Mouse (Mus musculus) liver, postnatal 0 days (tissue): ENCODE data around the gene Gm17657. TPM values are rescaled to one million over a fixed set of nuclear protein-coding genes. Genes with fewer than 3 reads are reported as not detected.
"Not testable (repeated sequence)": the region's sequence is repeated elsewhere in the genome, so short reads cannot be mapped to it uniquely, and the experiment has no call there.

Experiments
- ATAC-seq: fragments of 200-750 bp; cut with Nextera tagmentation; 2 replicates; pipeline ENCODE4 v1.8.0; 2017; ENCODE audit warnings: mild to moderate bottlenecking, moderate library complexity
- DNase-seq: peaks from one replicate; pipeline ENCODE4 v3.0.0-alpha.2; 2016
- H3K27ac ChIP-seq: fragments of 300-500 bp; sonication (generic); 2 replicates; pipeline ENCODE4 v1.5.1; 2014; ENCODE audit warnings: antibody characterized with exemption, moderate library complexity, mild to moderate bottlenecking, low read depth
- H3K27me3 ChIP-seq: fragments of 300-500 bp; sonication (generic); 2 replicates; pipeline ENCODE4 v1.6.1; 2014; ENCODE audit warnings: low read length, control low read depth, mixed read lengths; ENCODE audit not compliant: insufficient read depth
- H3K36me3 ChIP-seq: fragments of 300-500 bp; sonication (generic); replicated peaks from 2 replicates; pipeline ENCODE4 v1.6.1; 2014; ENCODE audit warnings: mild to moderate bottlenecking, control low read depth, low read length, moderate library complexity, mixed read lengths; ENCODE audit not compliant: insufficient read depth
- H3K4me1 ChIP-seq: fragments of 300-500 bp; sonication (generic); 2 replicates; pipeline ENCODE4 v1.6.1; 2014; ENCODE audit warnings: antibody characterized with exemption, mild to moderate bottlenecking, control low read depth; ENCODE audit not compliant: insufficient read depth
- H3K4me2 ChIP-seq: fragments of 300-500 bp; sonication (generic); 2 replicates; pipeline ENCODE4 v1.6.1; 2014; ENCODE audit warnings: low read depth, mild to moderate bottlenecking, low read length, moderate library complexity, mixed read lengths
- H3K4me3 ChIP-seq: fragments of 300-500 bp; sonication (generic); 2 replicates; pipeline ENCODE4 v1.5.1; 2014; ENCODE audit warnings: low read depth, low read length
- H3K9ac ChIP-seq: fragments of 300-500 bp; sonication (generic); replicated peaks from 2 replicates; pipeline ENCODE4 v1.6.1; 2014; ENCODE audit warnings: mild to moderate bottlenecking, moderate library complexity
- H3K9me3 ChIP-seq: fragments of 300-500 bp; sonication (generic); 2 replicates; pipeline ENCODE4 v1.6.1; 2016; ENCODE audit warnings: mild to moderate bottlenecking, control low read depth, low read length, mixed read lengths
- CTCF ChIP-seq: sonication (generic); IDR thresholded peaks from 2 replicates; pipeline ENCODE4 v1.5.1; 2016; ENCODE audit warnings: antibody characterized with exemption, low read depth
- EP300 ChIP-seq: IDR thresholded peaks from 2 replicates; pipeline ENCODE4 v1.6.1; 2016; ENCODE audit warnings: antibody characterized with exemption, low read depth, mild to moderate bottlenecking
- WGBS: fragments of 180-500 bp; shearing (Covaris S2); extraction: QIAGEN DNeasy Blood & Tissue Kit; methylation state at CpG from one replicate; pipeline ENCODE4 v1.1.7; 2014; ENCODE audit not compliant: insufficient replicate concordance; 5-methylcytosine and 5-hydroxymethylcytosine counted together
- polyA plus RNA-seq: library from polyadenylated mRNA; unstranded; fragments of >200 nt; fragmentation: Nextera tagmentation; extraction: Ambion mirVana; gene quantifications from 2 replicates; pipeline ENCODE4 v1.2.1, GENCODE M21; 2015

Gene Gm17657
- polyA plus RNA-seq, 1 experiment from 2014 or later, result not detected

- ATAC-seq (peak; percentile 84), DNase-seq (peak; percentile 82)
- WGBS, result 35% methylated on average over 17 of the region's 17 CpGs
- H3K27me3 ChIP-seq, result no peaks in the 10 kb centered on the region
- no peak overlapping the region for H3K4me3 ChIP-seq
- peak overlapping the region; percentile 49 for H3K9ac ChIP-seq
- TF ChIP-seq CTCF (peak; percentile 43), EP300 (peak; percentile 92)
- H3K27ac ChIP-seq, result peak overlapping the region; percentile 84
- H3K4me1 ChIP-seq, result peaks cover 59% of the 10 kb centered on the region
- H3K9me3 ChIP-seq, result no peaks in the 10 kb centered on the region
- H3K4me2 ChIP-seq, result peak overlapping the region; percentile 56
- H3K36me3 ChIP-seq, result peaks cover 3% of the 10 kb centered on the region
Measured at GRCm38 (mm10) chr17:29500802-29501469, 48.5 kb downstream of the Gm17657 start.

DNA sequence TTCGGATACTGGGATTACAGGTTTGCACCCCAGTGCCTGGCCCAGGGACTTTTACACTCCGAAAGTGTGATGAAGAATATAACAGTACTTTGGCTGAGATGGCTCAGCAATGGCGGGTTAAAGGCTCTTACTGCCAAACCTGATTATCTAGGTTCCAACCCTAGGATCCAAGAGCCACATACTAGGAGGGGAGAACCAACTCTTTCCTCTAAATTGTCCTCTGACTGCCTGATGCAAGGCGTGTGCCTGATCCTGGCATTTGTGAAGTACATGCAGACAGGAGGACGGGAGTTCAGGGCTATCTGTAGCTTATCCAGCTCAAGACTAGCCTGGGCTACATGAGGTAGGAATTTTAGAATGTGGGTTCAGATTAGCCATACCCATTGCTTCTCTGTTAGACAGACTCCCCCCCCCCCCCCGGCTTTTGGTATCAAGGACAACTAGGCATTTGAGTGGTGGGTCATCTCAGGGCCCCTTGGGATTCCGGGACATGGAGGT, 49.1 kb downstream of the Gm17657 start:
- Histone ChIP-seq H3K9me3 (no peaks in the 10 kb centered on the region), H3K4me2 (peak overlapping the region; percentile 56), H3K4me1 (peaks cover 59% of the 10 kb centered on the region), H3K27ac (peak overlapping the region; percentile 84), H3K4me3 (no peak overlapping the region), H3K27me3 (no peaks in the 10 kb centered on the region), H3K36me3 (peaks cover 3% of the 10 kb centered on the region), H3K9ac (peak overlapping the region; percentile 49)
- DNase-seq, result no peak
- 47% methylated on average over 7 of the region's 7 CpGs for WGBS
- no peak for TF ChIP-seq EP300
- no peak for TF ChIP-seq CTCF
- peak; percentile 14 for ATAC-seq

- Histone ChIP-seq H3K27me3 (no peaks in the 10 kb centered on the region), H3K4me1 (peaks cover 63% of the 10 kb centered on the region), H3K27ac (peak overlapping the region; percentile 84), H3K4me2 (peak overlapping the region; percentile 56; the same call in 1 of the 2 replicates), H3K9me3 (no peaks in the 10 kb centered on the region), H3K36me3 (peaks cover 10% of the 10 kb centered on the region), H3K4me3 (no peak overlapping the region), H3K9ac (peak overlapping the region; percentile 49)
- peak; percentile 62 for DNase-seq
- 34% methylated on average over 6 of the region's 6 CpGs for WGBS
- ATAC-seq, result peak; percentile 30
- TF ChIP-seq CTCF (0 out of 2 replicates have a peak, but pooled peaks have one; percentile 12), EP300 (peak; percentile 93)
Measured at GRCm38 (mm10) chr17:29499511-29499910, 49.9 kb downstream of the Gm17657 start.

- not testable (repeated sequence) for H3K4me2 ChIP-seq, H3K9ac ChIP-seq, H3K4me3 ChIP-seq, H3K9me3 ChIP-seq, DNase-seq, ATAC-seq, H3K27me3 ChIP-seq
- peaks cover 68% of the 10 kb centered on the region for H3K4me1 ChIP-seq
- peaks cover 15% of the 10 kb centered on the region for H3K36me3 ChIP-seq
- 78% methylated on average over 2 of the region's 2 CpGs for WGBS
- peak overlapping the region; percentile 84 for H3K27ac ChIP-seq
Measured at GRCm38 (mm10) chr17:29498952-29499351, 50.5 kb downstream of the Gm17657 start.

DNA sequence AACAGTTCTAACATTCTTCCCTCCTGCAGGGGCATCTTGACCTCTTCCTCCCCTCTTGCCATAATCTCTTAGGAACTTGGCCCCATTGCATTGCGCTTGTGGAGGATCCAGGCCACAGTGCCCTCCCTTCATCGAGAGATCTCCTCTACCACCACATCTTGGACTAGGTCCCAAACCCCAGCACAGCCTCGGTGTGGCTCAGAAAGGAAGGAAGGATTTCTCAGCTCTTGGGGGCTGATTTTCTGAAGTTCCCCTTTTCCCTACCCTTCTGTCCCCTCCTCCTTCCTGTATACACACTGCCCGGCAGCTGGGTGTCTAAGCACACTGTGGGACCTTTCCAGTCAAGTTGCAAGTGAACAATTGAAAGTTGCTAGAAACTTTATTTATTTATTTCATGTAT, 51.4 kb downstream of the Gm17657 start:
- DNase-seq, result peak; percentile 60
- 22% methylated on average over 4 of the region's 4 CpGs for WGBS
- H3K27ac ChIP-seq, result peak overlapping the region; percentile 84
- peaks cover 70% of the 10 kb centered on the region for H3K4me1 ChIP-seq
- H3K27me3 ChIP-seq, result no peaks in the 10 kb centered on the region
- peak overlapping the region; percentile 5; the same call in 1 of the 2 replicates for H3K9ac ChIP-seq
- H3K9me3 ChIP-seq, result no peaks in the 10 kb centered on the region
- TF ChIP-seq CTCF (no peak), EP300 (peak; percentile 23; the same call in 1 of the 2 replicates)
- H3K36me3 ChIP-seq, result peaks cover 25% of the 10 kb centered on the region
- H3K4me2 ChIP-seq, result no peak overlapping the region; the same call in 1 of the 2 replicates
- H3K4me3 ChIP-seq, result no peak overlapping the region
- ATAC-seq, result no peak

DNA sequence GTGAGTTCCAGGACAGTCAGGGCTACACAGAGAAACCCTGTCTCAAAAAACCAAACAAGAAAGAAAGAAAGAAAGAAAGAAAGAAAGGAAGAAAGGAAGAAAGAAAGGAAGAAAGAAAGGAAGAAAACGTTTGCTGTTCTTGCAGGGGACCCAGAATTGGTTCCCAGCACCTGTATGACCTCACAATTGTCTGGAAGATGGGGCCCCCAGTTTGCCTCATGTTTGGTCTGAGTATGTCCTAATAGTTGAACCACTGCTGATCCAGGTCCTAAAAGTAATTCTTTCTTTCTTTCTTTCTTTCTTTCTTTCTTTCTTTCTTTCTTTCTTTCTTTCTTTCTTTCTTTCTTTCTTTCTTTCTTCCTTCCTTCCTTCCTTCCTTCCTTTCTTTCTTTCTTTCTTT, 52.0 kb downstream of the Gm17657 start:
- not testable (repeated sequence) for H3K9ac ChIP-seq, ATAC-seq, H3K9me3 ChIP-seq, H3K4me2 ChIP-seq, DNase-seq, H3K27me3 ChIP-seq, H3K4me3 ChIP-seq
- peaks cover 26% of the 10 kb centered on the region for H3K36me3 ChIP-seq
- H3K4me1 ChIP-seq, result peaks cover 65% of the 10 kb centered on the region
- peak overlapping the region; percentile 84 for H3K27ac ChIP-seq
- 46% methylated on average over 1 of the region's 1 CpGs for WGBS
